Mouse (Mus musculus) heart, adult 8-10 months (tissue): ENCODE data around the gene Rnf208. TPM values are rescaled to one million over a fixed set of nuclear protein-coding genes. Genes with fewer than 3 reads are reported as not detected.

Source experiments
- DNase-seq: peaks from one replicate; pipeline ENCODE4 v3.0.0; 2022; ENCODE audit warnings: low spot score
- total RNA-seq, 4 experiments: library from RNA; stranded (reverse); gene quantifications; 2 replicates each; pipeline ENCODE4 v1.2.4; 2022

Gene Rnf208
- total RNA-seq, 4 experiments from 2014 or later, result 0.53 to 1.7 (median 1.2) TPM

DNA sequence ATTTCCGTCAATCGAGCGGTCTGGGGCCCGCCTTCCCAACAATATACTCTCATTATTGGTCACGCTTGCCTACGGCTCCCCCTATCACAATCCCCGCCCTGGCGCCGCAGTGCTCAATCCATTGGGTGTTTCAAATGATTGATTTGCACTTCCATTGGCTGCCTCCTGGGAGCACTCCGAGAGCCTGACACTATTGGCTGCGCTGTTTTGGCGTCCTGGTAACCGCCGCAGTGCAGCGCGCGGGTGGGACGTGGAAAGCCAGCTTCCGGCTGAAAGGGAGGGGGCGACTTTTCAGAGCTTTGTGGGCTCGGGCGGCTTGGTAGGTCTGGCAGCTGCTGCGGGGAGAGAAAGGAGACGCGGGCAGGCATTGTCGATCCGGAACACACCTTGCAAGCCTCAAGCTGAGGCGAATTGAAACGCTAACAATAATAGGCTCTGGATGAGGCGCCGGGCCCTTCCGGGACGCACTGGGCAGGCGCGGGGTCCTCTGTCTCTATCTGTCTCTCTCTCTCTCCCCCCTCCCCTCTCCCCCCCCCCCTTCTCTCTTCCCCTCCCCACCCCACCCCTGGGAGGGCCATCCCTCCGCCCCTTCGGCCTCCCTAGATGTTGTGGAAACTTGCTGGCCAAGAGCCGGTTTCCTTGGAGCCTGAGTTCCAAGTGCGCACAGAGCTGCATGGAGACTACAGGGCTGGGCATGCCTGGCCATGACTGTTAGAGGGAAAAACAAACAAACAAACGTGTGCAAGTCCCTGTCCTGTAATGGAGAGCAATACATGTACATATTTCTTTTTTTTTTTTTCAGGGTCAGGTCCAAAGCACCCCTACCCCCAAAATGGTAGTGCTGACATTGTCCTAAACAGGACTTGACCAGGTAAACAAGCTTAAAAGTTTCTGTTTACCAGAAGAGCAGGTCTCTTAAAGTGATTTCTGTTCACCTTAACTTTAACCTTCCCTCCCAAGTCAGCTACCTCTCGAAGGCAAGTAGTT lies 17.0 kb upstream of the Rnf208 start:
- peak; percentile 99 for DNase-seq

- DNase-seq, result no peak
Measured at GRCm38 (mm10) chr2:25225811-25226379, 16.2 kb upstream of the Rnf208 start.

DNA sequence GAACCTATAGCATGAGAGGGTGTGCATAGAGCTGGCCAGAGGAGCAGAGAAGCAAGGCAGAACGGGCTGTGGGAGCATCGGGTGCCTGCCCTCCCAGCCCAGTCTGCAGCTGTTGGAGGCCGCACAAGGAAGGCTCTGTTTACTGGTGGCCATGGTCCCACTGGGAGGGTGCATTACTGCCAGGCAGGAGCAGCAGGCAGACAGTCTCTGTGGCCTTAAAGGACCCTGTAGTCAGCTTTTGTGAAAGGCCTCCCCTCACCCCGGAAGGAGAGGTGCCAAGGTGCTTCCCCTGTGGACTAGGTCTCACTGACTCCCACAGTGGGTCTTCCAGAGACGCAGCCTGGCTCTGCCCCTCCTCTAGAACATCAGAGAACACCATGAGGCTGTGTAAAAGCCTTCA lies 15.2 kb upstream of the Rnf208 start:
- no peak for DNase-seq

- DNase-seq, result no peak
Measured at GRCm38 (mm10) chr2:25227406-25227805, 14.6 kb upstream of the Rnf208 start.

GRCm38 (mm10) chr2:25228431-25228889 lies 13.6 kb upstream of the Rnf208 start:
- DNase-seq, result peak; percentile 89

GRCm38 (mm10) chr2:25228995-25229530 lies 13.0 kb upstream of the Rnf208 start:
- DNase-seq, result no peak

DNA sequence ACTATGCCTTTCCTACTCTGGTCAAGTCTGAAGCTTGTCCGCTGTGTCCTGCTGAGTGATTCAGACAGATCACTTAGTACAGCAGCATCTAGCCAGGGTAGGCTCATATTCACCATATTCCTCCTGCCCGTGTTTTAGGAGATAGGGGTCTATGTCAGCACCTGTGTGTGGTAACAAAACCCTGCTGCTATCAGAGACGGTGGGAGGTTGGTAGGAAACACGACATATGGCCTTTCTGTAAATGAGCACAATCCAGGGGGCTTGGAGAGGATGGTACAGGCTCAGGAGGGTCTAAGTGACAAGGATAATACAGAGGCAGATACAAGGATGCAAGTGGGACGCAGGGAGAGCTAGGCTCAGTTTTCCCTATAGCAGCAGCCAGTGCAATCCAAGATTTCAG lies 12.5 kb upstream of the Rnf208 start:
- DNase-seq, result no peak

DNA sequence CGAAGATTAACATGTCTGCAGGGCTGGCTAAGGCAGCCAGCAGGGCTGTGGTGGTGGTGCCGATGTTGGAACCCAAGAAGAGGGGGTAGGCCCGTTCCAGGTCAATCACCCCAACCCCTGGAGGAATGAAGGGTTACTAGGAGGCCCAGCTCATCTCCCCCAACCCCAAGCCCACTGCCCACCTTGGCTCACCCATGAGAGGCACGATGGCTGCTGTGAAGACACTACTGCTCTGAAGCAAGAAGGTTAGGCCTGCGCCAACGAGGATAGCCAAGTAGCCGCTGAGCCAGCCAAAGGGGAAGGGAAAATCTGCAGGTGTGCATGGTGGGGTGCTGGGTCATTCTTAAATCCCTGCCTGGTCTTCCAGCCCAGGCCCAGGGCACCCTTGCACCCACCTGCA lies 11.5 kb upstream of the Rnf208 start:
- DNase-seq, result no peak

DNA sequence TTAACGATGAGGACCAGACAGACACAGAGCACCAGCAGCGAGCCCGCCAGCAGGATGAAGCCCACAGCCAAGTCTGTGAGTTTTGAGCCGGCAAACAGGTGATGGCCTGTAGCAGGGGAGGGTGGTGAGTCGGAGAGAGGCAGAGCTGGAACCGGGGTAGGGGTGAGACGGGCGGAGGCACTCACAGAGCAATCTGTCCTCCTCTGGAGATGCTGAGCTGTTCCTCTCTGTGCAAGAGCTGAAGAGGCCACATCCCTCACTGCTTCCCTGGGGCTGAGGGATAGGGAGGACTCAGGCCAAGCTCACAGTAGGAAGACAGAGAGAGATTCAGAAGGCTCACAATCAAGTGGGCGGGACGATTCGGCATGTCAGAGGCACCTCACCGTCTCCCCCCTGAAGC lies 11.0 kb upstream of the Rnf208 start:
- no peak for DNase-seq

GRCm38 (mm10) chr2:25233421-25233820 lies 8.6 kb upstream of the Rnf208 start:
- no peak for DNase-seq

GRCm38 (mm10) chr2:25234050-25234449 lies 8.0 kb upstream of the Rnf208 start, which contains the start of gene Slc34a3:
Gene Slc34a3, minus strand, starts transcription at chr2:25234364.
- no peak for DNase-seq

DNA sequence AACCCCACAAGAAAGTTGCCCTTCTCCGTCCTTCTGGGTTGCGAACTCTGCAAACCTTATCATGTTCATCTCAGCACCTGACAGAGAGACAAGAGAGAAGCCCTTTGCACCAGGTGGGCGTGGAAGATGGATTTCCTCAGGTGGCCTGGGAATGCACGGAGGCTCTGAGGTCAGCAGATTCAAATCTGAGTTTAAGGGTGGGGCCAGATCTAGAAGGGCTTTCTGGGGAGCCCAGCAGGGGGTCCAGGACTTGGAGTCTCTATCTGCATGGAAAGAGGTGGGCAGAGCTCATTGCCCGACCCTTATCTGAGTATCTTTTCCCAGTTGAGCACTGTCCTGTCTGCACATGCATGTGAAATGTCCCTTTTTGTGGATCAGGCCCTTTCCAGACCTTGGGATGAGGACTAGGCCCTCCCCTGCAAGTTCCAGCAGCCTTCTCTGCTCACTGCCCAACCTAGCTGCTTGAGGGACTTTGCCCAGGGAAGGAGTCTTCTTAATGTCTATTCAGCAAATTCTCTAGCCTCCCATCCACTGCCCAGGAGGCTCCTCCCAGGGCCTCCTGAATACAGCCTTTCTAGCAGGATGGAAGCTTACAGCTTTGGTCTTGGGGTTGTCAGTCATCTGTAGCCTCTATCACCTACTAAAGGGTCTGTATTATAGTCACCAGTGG lies 7.4 kb upstream of the Rnf208 start:
- no peak for DNase-seq

- no peak for DNase-seq
Measured at GRCm38 (mm10) chr2:25236614-25237013, 5.4 kb upstream of the Rnf208 start, which contains the start of gene Rnf224. Gene Rnf224, minus strand, starts transcription at chr2:25236787.

DNA sequence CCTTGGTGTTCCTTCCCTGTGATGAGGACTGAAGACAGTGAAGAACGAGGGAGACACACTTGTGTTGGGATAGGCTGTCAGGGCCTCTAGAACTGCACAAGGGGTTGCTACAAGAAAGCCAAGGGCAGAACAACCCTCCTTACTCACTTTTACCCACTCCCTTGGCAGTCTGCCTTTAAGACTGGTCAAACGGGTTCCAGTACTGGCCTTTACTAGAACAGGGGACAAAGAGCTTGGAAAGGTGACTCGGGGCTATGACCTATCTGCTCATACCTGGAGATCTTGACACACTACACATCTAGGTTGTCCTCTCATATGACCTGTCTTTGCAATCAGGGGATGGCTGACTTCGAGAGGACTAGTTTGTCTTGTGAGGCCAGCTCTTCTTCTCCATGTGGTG lies 4.5 kb upstream of the Rnf208 start:
- no peak for DNase-seq

- DNase-seq, result no peak
Measured at GRCm38 (mm10) chr2:25238106-25238505, 3.9 kb upstream of the Rnf208 start.

DNA sequence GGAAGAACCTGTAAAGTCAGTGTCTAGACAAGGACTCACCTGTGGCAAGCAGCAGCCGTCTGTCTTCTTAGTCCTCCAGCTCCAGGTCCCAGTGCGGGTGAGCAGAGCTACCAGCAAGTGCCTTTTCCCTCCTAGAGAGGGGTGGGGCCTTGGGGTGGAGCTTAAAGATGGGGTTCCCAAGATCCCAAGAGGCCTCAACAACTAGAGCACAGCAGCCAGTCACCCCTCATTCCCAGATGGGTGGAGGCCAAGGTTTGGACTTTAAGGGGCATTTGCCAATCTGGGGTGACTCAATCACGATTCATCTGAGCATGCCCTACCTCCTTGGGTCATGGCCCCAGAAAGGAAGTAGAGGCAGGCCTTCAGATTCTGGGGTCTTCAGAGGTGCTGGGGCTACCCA lies 2.3 kb upstream of the Rnf208 start:
- DNase-seq, result no peak

GRCm38 (mm10) chr2:25240310-25240709 lies 1.7 kb upstream of the Rnf208 start:
- no peak for DNase-seq

GRCm38 (mm10) chr2:25240723-25241437 lies 1.2 kb upstream of the Rnf208 start:
- DNase-seq, result peak; percentile 65

DNA sequence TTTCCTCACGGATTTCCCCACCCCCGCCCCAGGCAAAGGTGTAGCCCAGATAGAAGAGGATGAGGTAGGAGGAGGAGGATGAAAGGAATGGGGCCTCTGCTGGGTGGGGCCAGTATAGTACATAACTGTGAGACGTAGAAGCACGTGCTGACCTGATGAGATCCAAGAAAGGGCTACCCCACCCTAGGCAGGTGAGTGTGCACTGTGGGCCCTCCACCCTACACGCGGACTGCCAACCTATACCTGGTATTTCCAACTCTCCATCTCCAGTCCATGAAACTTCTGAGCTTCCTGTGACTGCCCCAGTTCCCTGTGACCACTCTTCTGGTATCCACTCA lies 648 bp upstream of the Rnf208 start:
- DNase-seq, result no peak

- DNase-seq, result no peak
Measured at GRCm38 (mm10) chr2:25243342-25243741, 1.3 kb downstream of the Rnf208 start.

- no peak for DNase-seq
Measured at GRCm38 (mm10) chr2:25244144-25244543, 2.1 kb downstream of the Rnf208 start.
